Mouse (Mus musculus): Measurements from ENCODE around the gene Scn8a. TPM values are rescaled to one million over a fixed set of nuclear protein-coding genes. Genes with fewer than 3 reads are reported as not detected.

Gene Scn8a
- polyA plus RNA-seq, 1 experiment from 2014 or later = 8.1 TPM

GRCm38 (mm10) chr15:101091551-101091950 is 221.9 kb downstream of the Scn8a start:
- ATAC-seq (ENCODE audit: low FRiP score, low TSS enrichment) = no peak
- H3K36me3 ChIP-seq (ENCODE audit: insufficient read depth, low read length) = no peaks in the 10 kb centered on the region
- no peak overlapping the region for H3K27ac ChIP-seq (ENCODE audit: low read length)
- H3K9ac ChIP-seq (replicated peaks; ENCODE audit: low read length) = no peak overlapping the region
- H3K9me3 ChIP-seq (ENCODE audit: low read length) = no peaks in the 10 kb centered on the region
- H3K4me2 ChIP-seq (replicated peaks; ENCODE audit: low read depth, low read length) = no peak overlapping the region
- peaks cover 15% of the 10 kb centered on the region; the same call in 1 of the 2 replicates for H3K27me3 ChIP-seq (ENCODE audit: insufficient read depth, low read length)
- H3K4me1 ChIP-seq (ENCODE audit: insufficient read depth, low read length) = peaks cover 35% of the 10 kb centered on the region
- WGBS = 93% methylated on average over 8 of the region's 8 CpGs
- no peak overlapping the region for H3K4me3 ChIP-seq (ENCODE audit: low read length)

- Histone ChIP-seq H3K36me3 (ENCODE audit: insufficient read depth, low read length) (no peaks in the 10 kb centered on the region), H3K9me3 (ENCODE audit: low read length) (no peaks in the 10 kb centered on the region), H3K4me2 (replicated peaks; ENCODE audit: low read depth, low read length) (peak overlapping the region; percentile 39), H3K4me1 (ENCODE audit: insufficient read depth, low read length) (peaks cover 36% of the 10 kb centered on the region), H3K9ac (replicated peaks; ENCODE audit: low read length) (peak overlapping the region; percentile 39), H3K27me3 (ENCODE audit: insufficient read depth, low read length) (peaks cover 13% of the 10 kb centered on the region; the same call in 1 of the 2 replicates), H3K27ac (ENCODE audit: low read length) (peak overlapping the region; percentile 75), H3K4me3 (ENCODE audit: low read length) (peak overlapping the region; percentile 22; the same call in 1 of the 2 replicates)
- peak; percentile 46 for ATAC-seq (ENCODE audit: low FRiP score, low TSS enrichment)
- WGBS = 28% methylated on average over 14 of the region's 14 CpGs
Observed at GRCm38 (mm10) chr15:101092121-101092828, 222.6 kb downstream of the Scn8a start.

GRCm38 (mm10) chr15:101092829-101093648 is 223.4 kb downstream of the Scn8a start:
- peak overlapping the region; percentile 22; the same call in 1 of the 2 replicates for H3K4me3 ChIP-seq (ENCODE audit: low read length)
- WGBS = 11% methylated on average over 25 of the region's 25 CpGs
- H3K27me3 ChIP-seq (ENCODE audit: insufficient read depth, low read length) = peaks cover 14% of the 10 kb centered on the region; the same call in 1 of the 2 replicates
- no peaks in the 10 kb centered on the region for H3K9me3 ChIP-seq (ENCODE audit: low read length)
- H3K4me1 ChIP-seq (ENCODE audit: insufficient read depth, low read length) = peaks cover 42% of the 10 kb centered on the region
- H3K36me3 ChIP-seq (ENCODE audit: insufficient read depth, low read length) = no peaks in the 10 kb centered on the region
- peak; percentile 93 for ATAC-seq (ENCODE audit: low FRiP score, low TSS enrichment)
- H3K9ac ChIP-seq (replicated peaks; ENCODE audit: low read length) = peak overlapping the region; percentile 39
- H3K4me2 ChIP-seq (replicated peaks; ENCODE audit: low read depth, low read length) = peak overlapping the region; percentile 39
- H3K27ac ChIP-seq (ENCODE audit: low read length) = peak overlapping the region; percentile 75

- 30% methylated on average over 6 of the region's 6 CpGs for WGBS
Observed at GRCm38 (mm10) chr15:101093988-101094387, 224.3 kb downstream of the Scn8a start.

GRCm38 (mm10) chr15:101094979-101095378 is 225.3 kb downstream of the Scn8a start:
- 29% methylated on average over 9 of the region's 9 CpGs for WGBS
- Histone ChIP-seq H3K4me2 (replicated peaks; ENCODE audit: low read depth, low read length) (no peak overlapping the region), H3K4me1 (ENCODE audit: insufficient read depth, low read length) (peaks cover 49% of the 10 kb centered on the region), H3K9me3 (ENCODE audit: low read length) (no peaks in the 10 kb centered on the region), H3K4me3 (ENCODE audit: low read length) (no peak overlapping the region), H3K27ac (ENCODE audit: low read length) (no peak overlapping the region), H3K27me3 (ENCODE audit: insufficient read depth, low read length) (peaks cover 22% of the 10 kb centered on the region; the same call in 1 of the 2 replicates), H3K36me3 (ENCODE audit: insufficient read depth, low read length) (no peaks in the 10 kb centered on the region), H3K9ac (replicated peaks; ENCODE audit: low read length) (no peak overlapping the region)
- ATAC-seq (ENCODE audit: low FRiP score, low TSS enrichment) = no peak

More at GRCm38 (mm10) chr15:101093988-101094387, 224.3 kb downstream of the Scn8a start:
- Histone ChIP-seq H3K27me3 (ENCODE audit: insufficient read depth, low read length) (peaks cover 15% of the 10 kb centered on the region; the same call in 1 of the 2 replicates), H3K4me3 (ENCODE audit: low read length) (no peak overlapping the region), H3K4me1 (ENCODE audit: insufficient read depth, low read length) (peaks cover 49% of the 10 kb centered on the region), H3K9me3 (ENCODE audit: low read length) (no peaks in the 10 kb centered on the region), H3K36me3 (ENCODE audit: insufficient read depth, low read length) (no peaks in the 10 kb centered on the region), H3K4me2 (replicated peaks; ENCODE audit: low read depth, low read length) (no peak overlapping the region), H3K9ac (replicated peaks; ENCODE audit: low read length) (no peak overlapping the region), H3K27ac (ENCODE audit: low read length) (no peak overlapping the region)
- ATAC-seq (ENCODE audit: low FRiP score, low TSS enrichment) = no peak

GRCm38 (mm10) chr15:101095392-101095791 is 225.7 kb downstream of the Scn8a start:
- Histone ChIP-seq H3K4me1 (ENCODE audit: insufficient read depth, low read length) (peaks cover 49% of the 10 kb centered on the region), H3K4me3 (ENCODE audit: low read length) (no peak overlapping the region), H3K27me3 (ENCODE audit: insufficient read depth, low read length) (peaks cover 18% of the 10 kb centered on the region; the same call in 1 of the 2 replicates), H3K4me2 (replicated peaks; ENCODE audit: low read depth, low read length) (no peak overlapping the region), H3K27ac (ENCODE audit: low read length) (no peak overlapping the region), H3K9me3 (ENCODE audit: low read length) (no peaks in the 10 kb centered on the region), H3K36me3 (ENCODE audit: insufficient read depth, low read length) (no peaks in the 10 kb centered on the region), H3K9ac (replicated peaks; ENCODE audit: low read length) (no peak overlapping the region)
- 50% methylated on average over 3 of the region's 3 CpGs for WGBS
- ATAC-seq (ENCODE audit: low FRiP score, low TSS enrichment) = no peak

Other genes with a start within 250 kb of the Scn8a start
- 41.6 and 45.4 TPM in 2 replicates for gene Smagp, start 232.9 kb upstream of the Scn8a start, polyA plus RNA-seq (2015; fragmentation: Nextera tagmentation; extraction: Ambion mirVana)
- 2.1 and 3.0 TPM in 2 replicates for gene Bin2, start 200.3 kb upstream of the Scn8a start, polyA plus RNA-seq (2015; fragmentation: Nextera tagmentation; extraction: Ambion mirVana)
- 27.1 and 41.9 TPM in 2 replicates for gene Cela1, start 181.9 kb upstream of the Scn8a start, polyA plus RNA-seq (2015; fragmentation: Nextera tagmentation; extraction: Ambion mirVana)
- gene Galnt6, start 140.5 kb upstream of the Scn8a start, polyA plus RNA-seq (2015; fragmentation: Nextera tagmentation; extraction: Ambion mirVana) = 0.87 and 1.1 TPM in 2 replicates
- 8.4 and 8.7 TPM in 2 replicates for gene Slc4a8, start 108.1 kb upstream of the Scn8a start, polyA plus RNA-seq (2015; fragmentation: Nextera tagmentation; extraction: Ambion mirVana)
- gene Gm47841, start 177.5 kb downstream of the Scn8a start, polyA plus RNA-seq (2015; fragmentation: Nextera tagmentation; extraction: Ambion mirVana) = not detected in 2 replicates
- gene Fignl2, start 208.7 kb downstream of the Scn8a start, polyA plus RNA-seq (2015; fragmentation: Nextera tagmentation; extraction: Ambion mirVana) = 0.26 and 0.35 TPM in 2 replicates
- gene Ankrd33, start 245.9 kb downstream of the Scn8a start, polyA plus RNA-seq (2015; fragmentation: Nextera tagmentation; extraction: Ambion mirVana) = not detected in 2 replicates